19 mouse cellular contexts compared by ENCODE assay signal in the genomic region with DNA sequence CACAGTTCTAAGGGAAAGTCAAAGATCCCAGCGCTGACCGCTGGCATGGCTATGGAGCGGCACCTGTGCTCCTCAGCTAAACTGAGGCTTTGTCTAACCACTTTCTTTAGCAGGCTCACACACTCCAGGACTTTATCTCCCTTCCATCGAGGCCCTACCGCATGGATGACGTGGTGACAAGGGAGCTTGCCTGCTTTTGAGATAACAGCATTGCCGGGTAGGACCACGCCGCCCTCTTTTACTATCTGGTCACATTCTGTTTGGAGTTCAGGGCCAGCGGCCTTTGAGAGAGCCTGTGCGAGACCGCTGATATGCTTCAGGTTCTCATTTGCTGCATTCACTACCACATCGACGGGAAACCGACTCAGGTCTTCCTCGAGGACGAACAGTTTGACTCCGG. TPM values are rescaled to one million over a fixed set of nuclear protein-coding genes. Genes with fewer than 3 reads are reported as not detected.
DNase-seq lines count a peak whose midpoint lies in the region; ATAC-seq and TF ChIP-seq lines count a peak whose summit lies in the region.
"Had no signal": no experiment of that assay in that cellular context is flagged by ENCODE, and none has a peak within 500 bp of the region (broad histone marks: within the 10 kb centered on the region; RNA-seq: fewer than 3 reads in every experiment).

No protein-coding gene starts in this region.

- peak overlapping the region; percentile 55; the same call in 1 of the 2 replicates for H3K9ac ChIP-seq in liver, embryonic 13.5 days
- no peak overlapping the region for H3K9ac ChIP-seq in lung, postnatal 0 days (replicated peaks; ENCODE audit: low read depth)
- H3K9ac ChIP-seq: forebrain, embryonic 13.5 days; neural tube, embryonic 15.5 days had no signal

- H3K4me3 ChIP-seq in liver, embryonic 13.5 days (replicated peaks) = peak overlapping the region; percentile 4
- H3K4me3 ChIP-seq in lung, postnatal 0 days (ENCODE audit: low read depth, low read length) = no peak overlapping the region
- H3K4me3 ChIP-seq: forebrain, embryonic 13.5 days; neural tube, embryonic 15.5 days had no signal

- peak; percentile 27 for DNase-seq in spleen, adult 12 weeks (ENCODE audit: low spot score)
- DNase-seq in spleen, postnatal 14 days (ENCODE audit: low spot score in 2 of 2) = no peak
- peak; percentile 79 for DNase-seq in liver, embryonic 13.5 days
- peak; percentile 26 for DNase-seq in yolk sac, embryonic 10.5 days (ENCODE audit: low spot score)
- DNase-seq in lung, postnatal 0 days (ENCODE audit: low spot score) = no peak
- no peak for DNase-seq in adrenal gland, adult 2 months
- DNase-seq: adrenal gland, postnatal 14 days; cerebellum, adult 18-20 months; cerebellum, postnatal 36 days; gastrocnemius, postnatal 10 days; kidney, adult 2 months; kidney, postnatal 10 days; left cerebral cortex, postnatal 4 days; right cerebral cortex, postnatal 14 days had no signal

- no peaks in the 10 kb centered on the region for H3K9me3 ChIP-seq in liver, embryonic 13.5 days (replicated peaks)
- no peaks in the 10 kb centered on the region for H3K9me3 ChIP-seq in lung, postnatal 0 days (ENCODE audit: low read length)
- H3K9me3 ChIP-seq: neural tube, embryonic 15.5 days had no signal

- H3K4me1 ChIP-seq in liver, embryonic 13.5 days (replicated peaks) = peaks cover 30% of the 10 kb centered on the region
- H3K4me1 ChIP-seq in lung, postnatal 0 days (ENCODE audit: insufficient read depth, low read depth, low read length) = no peaks in the 10 kb centered on the region
- H3K4me1 ChIP-seq: forebrain, embryonic 13.5 days; neural tube, embryonic 15.5 days had no signal

- WGBS in liver, embryonic 13.5 days (ENCODE audit: insufficient replicate concordance) = 26% methylated on average over 18 of the region's 18 CpGs
- WGBS in lung, postnatal 0 days = 82% methylated on average over 18 of the region's 18 CpGs

- no peak for TF ChIP-seq EP300 in lung, postnatal 0 days (IDR thresholded peaks at IDR 0.05)

- TF ChIP-seq CTCF in lung, postnatal 0 days (IDR thresholded peaks at IDR 0.05) = no peak

- peak overlapping the region; percentile 55 for H3K4me2 ChIP-seq in liver, embryonic 13.5 days
- H3K4me2 ChIP-seq in lung, postnatal 0 days (replicated peaks; ENCODE audit: low read depth, low read length) = no peak overlapping the region
- H3K4me2 ChIP-seq: forebrain, embryonic 13.5 days; neural tube, embryonic 15.5 days had no signal

- H3K27ac ChIP-seq in liver, embryonic 13.5 days = peak overlapping the region; percentile 72
- H3K27ac ChIP-seq in lung, postnatal 0 days (ENCODE audit: low read length) = no peak overlapping the region
- H3K27ac ChIP-seq: forebrain, embryonic 13.5 days; neural tube, embryonic 15.5 days had no signal

- 0 out of 2 replicates have a peak, but pooled peaks cover 2% of the 10 kb centered on the region for H3K36me3 ChIP-seq in liver, embryonic 13.5 days
- H3K36me3 ChIP-seq in lung, postnatal 0 days (ENCODE audit: insufficient read depth, low read length) = 0 out of 2 replicates have a peak, but pooled peaks cover 6% of the 10 kb centered on the region
- H3K36me3 ChIP-seq: neural tube, embryonic 15.5 days had no signal

- H3K27me3 ChIP-seq in liver, embryonic 13.5 days = no peaks in the 10 kb centered on the region
- H3K27me3 ChIP-seq in lung, postnatal 0 days (replicated peaks; ENCODE audit: insufficient read depth, low read length) = no peaks in the 10 kb centered on the region
- H3K27me3 ChIP-seq: forebrain, embryonic 13.5 days; neural tube, embryonic 15.5 days had no signal

- peak; percentile 69; the same call in 1 of the 2 replicates for ATAC-seq in common myeloid progenitor, adult 5-6 weeks (replicated peaks; ENCODE audit: low read depth, poor library complexity, severe bottlenecking)
- peak; percentile 99 for ATAC-seq in liver, embryonic 13.5 days (ENCODE audit: low read depth)
- no peak for ATAC-seq in lung, postnatal 0 days
- ATAC-seq: activated CD4-positive, CD25-positive, alpha-beta regulatory T cell, adult 4 months; forebrain, embryonic 13.5 days; midbrain, embryonic 16.5 days had no signal

RNA-seq across cellular contexts. Expression of gene Parp14, which starts 14.6 kb away (rescaled TPM):
- total RNA-seq in common myeloid progenitor, adult 5-6 weeks (2017) = 16.1 and 20.6 TPM in 2 replicates
- polyA plus RNA-seq in liver, embryonic 13.5 days (2015; fragmentation: Nextera tagmentation; extraction: Ambion mirVana) = 0.48 and 0.94 TPM in 2 replicates
- polyA plus RNA-seq in lung, postnatal 0 days (2015; fragmentation: Nextera tagmentation; extraction: Ambion mirVana) = 2.9 and 3.8 TPM in 2 replicates
- total RNA-seq in adrenal gland, adult 2 months (2021) = 10 to 100 TPM; 10.4 to 10.5 TPM
- polyA plus RNA-seq in adrenal gland, adult 2 months (2012; rRNA removed) = 1.9 and 2.3 TPM in 2 replicates

Comparison
In these comparisons a context has a peak if more than half of its experiments do, and no peak if none do; other contexts are left out.
1. DNase-seq: peak in spleen, adult 12 weeks (single experiment), liver, embryonic 13.5 days (single experiment) and yolk sac, embryonic 10.5 days (single experiment); none in spleen, postnatal 14 days (0 of 2), lung, postnatal 0 days (single experiment) and adrenal gland, adult 2 months (single experiment).